Mouse (Mus musculus): ENCODE results near the gene Ctnnd2. TPM values are rescaled to one million over a fixed set of nuclear protein-coding genes. Genes with fewer than 3 reads are reported as not detected.

The Ctnnd2 gene
- polyA plus RNA-seq, 1 experiment from 2014 or later: 3.3 TPM

GRCm38 (mm10) chr15:30740728-30741127, 568.3 kb downstream of the Ctnnd2 start:
- Histone ChIP-seq H3K4me2 (no peak overlapping the region), H3K36me3 (no peaks in the 10 kb centered on the region), H3K4me1 (replicated peaks) (no peaks in the 10 kb centered on the region), H3K9me3 (no peaks in the 10 kb centered on the region), H3K27ac (no peak overlapping the region), H3K4me3 (replicated peaks) (no peak overlapping the region), H3K27me3 (no peaks in the 10 kb centered on the region), H3K9ac (replicated peaks) (no peak overlapping the region)
- 0 out of 2 replicates have a peak, but pooled peaks have one; percentile 42 for ATAC-seq (ENCODE audit: insufficient number of reproducible peaks, insufficient read depth, low FRiP score, low TSS enrichment, low read depth)
- WGBS: 13% methylated on average over 6 of the region's 6 CpGs

DNA sequence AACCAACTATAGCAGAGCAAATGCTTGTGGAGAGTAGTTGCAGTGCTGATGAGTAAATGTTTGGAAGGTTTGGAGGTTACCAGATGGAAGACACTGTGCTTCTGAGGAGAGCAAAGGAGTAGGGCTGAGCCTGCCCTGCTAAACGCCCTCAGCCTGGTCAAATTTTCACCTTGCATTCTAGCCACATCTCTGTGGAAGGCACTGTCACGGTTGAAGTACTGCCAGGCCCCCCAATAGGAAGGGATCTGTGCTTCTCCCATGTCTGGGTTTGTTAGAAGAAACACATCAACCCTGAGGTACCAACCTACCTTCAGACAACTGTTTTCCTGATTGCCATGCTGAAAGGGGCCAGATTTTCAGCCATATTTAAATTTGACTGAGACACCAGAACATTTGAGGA, 585.6 kb downstream of the Ctnnd2 start:
- Histone ChIP-seq H3K36me3 (no peaks in the 10 kb centered on the region), H3K9me3 (no peaks in the 10 kb centered on the region), H3K9ac (replicated peaks) (no peak overlapping the region), H3K27ac (no peak overlapping the region), H3K4me1 (replicated peaks) (no peaks in the 10 kb centered on the region), H3K4me2 (no peak overlapping the region), H3K4me3 (replicated peaks) (no peak overlapping the region), H3K27me3 (no peaks in the 10 kb centered on the region)
- no peak for ATAC-seq (ENCODE audit: insufficient number of reproducible peaks, insufficient read depth, low FRiP score, low TSS enrichment, low read depth)
- 73% methylated on average over 2 of the region's 2 CpGs for WGBS

DNA sequence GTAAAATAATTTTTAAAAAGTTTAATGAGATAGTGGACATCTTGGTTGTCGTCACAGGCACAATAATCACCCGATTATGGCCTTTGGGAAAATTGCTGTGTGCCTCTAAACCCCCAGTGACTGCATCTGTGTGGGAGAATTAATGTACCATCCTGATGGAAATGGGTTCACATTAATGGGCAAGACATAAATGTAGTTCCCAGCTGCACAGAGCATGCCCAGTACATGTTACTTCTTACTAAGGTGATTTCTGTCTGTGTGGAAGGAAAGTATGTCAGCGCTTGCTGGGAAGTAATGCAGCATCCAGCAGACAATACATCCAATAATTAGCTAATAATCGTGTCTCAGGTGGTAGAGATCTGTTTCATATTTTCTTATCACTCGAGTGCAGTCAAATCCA, 589.8 kb downstream of the Ctnnd2 start:
- Histone ChIP-seq H3K9me3 (no peaks in the 10 kb centered on the region), H3K36me3 (no peaks in the 10 kb centered on the region), H3K4me1 (replicated peaks) (no peaks in the 10 kb centered on the region), H3K9ac (replicated peaks) (no peak overlapping the region), H3K27me3 (no peaks in the 10 kb centered on the region), H3K4me2 (no peak overlapping the region), H3K4me3 (replicated peaks) (no peak overlapping the region), H3K27ac (no peak overlapping the region)
- ATAC-seq (ENCODE audit: insufficient number of reproducible peaks, insufficient read depth, low FRiP score, low TSS enrichment, low read depth): no peak
- 78% methylated on average over 5 of the region's 5 CpGs for WGBS

DNA sequence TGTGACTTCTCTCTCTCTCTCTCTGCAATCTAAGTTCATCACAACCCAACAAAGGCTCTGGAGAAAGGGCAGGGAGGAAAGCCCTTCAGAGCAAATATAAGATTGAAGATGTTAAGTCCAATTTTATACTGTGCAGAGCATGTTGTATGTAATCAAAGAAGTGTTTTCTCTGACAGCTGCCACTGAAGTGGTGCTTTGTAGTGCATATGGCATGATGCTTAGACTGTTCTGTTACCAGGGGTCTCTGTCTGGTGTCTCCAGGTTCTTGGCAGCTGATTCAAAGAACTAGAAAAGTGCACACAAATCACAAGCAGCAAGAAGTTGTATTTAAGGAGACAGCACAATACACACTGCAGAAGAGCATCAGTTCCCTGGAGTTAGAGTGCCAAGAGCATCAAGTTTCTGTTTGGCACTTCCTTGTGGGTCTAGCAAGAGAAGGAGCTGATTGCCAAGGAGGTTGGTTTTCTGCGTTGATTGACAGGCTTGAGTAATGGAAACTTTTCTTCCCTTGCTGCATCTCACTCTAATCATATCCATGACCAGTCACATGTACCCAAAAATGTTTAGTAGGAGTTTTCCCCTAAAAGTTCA, 590.4 kb downstream of the Ctnnd2 start:
- Histone ChIP-seq H3K9ac (replicated peaks) (no peak overlapping the region), H3K4me3 (replicated peaks) (no peak overlapping the region), H3K27ac (no peak overlapping the region), H3K27me3 (no peaks in the 10 kb centered on the region), H3K4me2 (no peak overlapping the region), H3K4me1 (replicated peaks) (no peaks in the 10 kb centered on the region), H3K9me3 (no peaks in the 10 kb centered on the region), H3K36me3 (no peaks in the 10 kb centered on the region)
- ATAC-seq (ENCODE audit: insufficient number of reproducible peaks, insufficient read depth, low FRiP score, low TSS enrichment, low read depth): no peak
- 93% methylated on average over 1 of the region's 1 CpGs for WGBS

- H3K4me1 ChIP-seq (replicated peaks): no peaks in the 10 kb centered on the region
- H3K27ac ChIP-seq: no peak overlapping the region
- no peak overlapping the region for H3K4me3 ChIP-seq (replicated peaks)
- no peaks in the 10 kb centered on the region for H3K9me3 ChIP-seq
- H3K27me3 ChIP-seq: no peaks in the 10 kb centered on the region
- no peak for ATAC-seq (ENCODE audit: insufficient number of reproducible peaks, insufficient read depth, low FRiP score, low TSS enrichment, low read depth)
- H3K4me2 ChIP-seq: no peak overlapping the region
- WGBS: 91% methylated on average over 7 of the region's 7 CpGs
- H3K9ac ChIP-seq (replicated peaks): no peak overlapping the region
- no peaks in the 10 kb centered on the region for H3K36me3 ChIP-seq
These were observed 604.5 kb downstream of the Ctnnd2 start for GRCm38 (mm10) chr15:30776931-30777330.

DNA sequence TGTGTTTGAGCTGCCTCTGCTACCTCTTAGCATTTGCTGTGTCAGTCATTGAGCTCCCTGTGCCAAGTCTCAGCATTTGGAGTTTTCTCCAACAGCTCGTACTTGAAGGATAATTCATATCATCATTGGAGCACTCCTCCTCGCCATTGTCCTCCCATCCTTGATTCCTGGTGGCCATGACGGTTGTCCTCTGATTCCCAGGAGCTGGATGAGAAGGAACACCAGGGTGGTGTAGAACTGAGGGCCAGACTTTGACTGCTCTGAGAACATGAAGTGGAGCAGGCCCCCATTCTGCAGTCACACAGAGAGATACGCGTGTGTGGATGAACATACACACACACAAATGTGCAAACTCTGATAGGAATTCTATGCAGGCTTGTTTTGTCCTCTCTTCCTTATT, 605.4 kb downstream of the Ctnnd2 start:
- no peak overlapping the region for H3K4me2 ChIP-seq
- H3K27me3 ChIP-seq: no peaks in the 10 kb centered on the region
- 87% methylated on average over 5 of the region's 5 CpGs for WGBS
- H3K36me3 ChIP-seq: no peaks in the 10 kb centered on the region
- no peak for ATAC-seq (ENCODE audit: insufficient number of reproducible peaks, insufficient read depth, low FRiP score, low TSS enrichment, low read depth)
- no peak overlapping the region for H3K9ac ChIP-seq (replicated peaks)
- H3K4me1 ChIP-seq (replicated peaks): no peaks in the 10 kb centered on the region
- H3K9me3 ChIP-seq: no peaks in the 10 kb centered on the region
- H3K27ac ChIP-seq: no peak overlapping the region
- no peak overlapping the region for H3K4me3 ChIP-seq (replicated peaks)

DNA sequence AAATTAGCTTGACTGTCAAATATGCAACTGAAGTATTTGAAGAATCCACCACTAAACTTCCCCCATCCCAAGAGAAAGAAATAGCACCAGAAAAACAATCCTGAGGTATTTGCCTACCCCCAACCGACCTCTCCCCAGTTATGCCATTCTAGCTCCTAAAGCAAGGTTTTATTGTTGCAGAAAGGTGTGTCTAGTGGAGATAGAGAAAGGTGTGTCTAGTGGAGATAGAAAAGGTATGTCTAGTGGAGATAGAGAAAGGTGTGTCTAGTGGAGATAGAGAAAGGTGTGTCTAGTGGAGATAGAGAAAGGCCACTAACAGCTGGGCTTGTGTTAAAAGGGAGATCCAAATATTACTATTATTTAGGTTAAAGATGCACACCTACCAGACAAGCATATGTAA, 607.5 kb downstream of the Ctnnd2 start:
- Histone ChIP-seq H3K4me2 (no peak overlapping the region), H3K27me3 (no peaks in the 10 kb centered on the region), H3K4me3 (replicated peaks) (no peak overlapping the region), H3K9me3 (no peaks in the 10 kb centered on the region), H3K9ac (replicated peaks) (no peak overlapping the region), H3K36me3 (no peaks in the 10 kb centered on the region), H3K27ac (no peak overlapping the region), H3K4me1 (replicated peaks) (no peaks in the 10 kb centered on the region)
- 82% methylated on average over 1 of the region's 1 CpGs for WGBS
- ATAC-seq (ENCODE audit: insufficient number of reproducible peaks, insufficient read depth, low FRiP score, low TSS enrichment, low read depth): no peak

- Histone ChIP-seq H3K4me3 (replicated peaks) (no peak overlapping the region), H3K27me3 (no peaks in the 10 kb centered on the region), H3K4me2 (no peak overlapping the region), H3K9me3 (no peaks in the 10 kb centered on the region), H3K9ac (replicated peaks) (no peak overlapping the region), H3K36me3 (no peaks in the 10 kb centered on the region), H3K4me1 (replicated peaks) (no peaks in the 10 kb centered on the region), H3K27ac (no peak overlapping the region)
- no peak for ATAC-seq (ENCODE audit: insufficient number of reproducible peaks, insufficient read depth, low FRiP score, low TSS enrichment, low read depth)
These were observed 608.6 kb downstream of the Ctnnd2 start for GRCm38 (mm10) chr15:30780977-30781376.

DNA sequence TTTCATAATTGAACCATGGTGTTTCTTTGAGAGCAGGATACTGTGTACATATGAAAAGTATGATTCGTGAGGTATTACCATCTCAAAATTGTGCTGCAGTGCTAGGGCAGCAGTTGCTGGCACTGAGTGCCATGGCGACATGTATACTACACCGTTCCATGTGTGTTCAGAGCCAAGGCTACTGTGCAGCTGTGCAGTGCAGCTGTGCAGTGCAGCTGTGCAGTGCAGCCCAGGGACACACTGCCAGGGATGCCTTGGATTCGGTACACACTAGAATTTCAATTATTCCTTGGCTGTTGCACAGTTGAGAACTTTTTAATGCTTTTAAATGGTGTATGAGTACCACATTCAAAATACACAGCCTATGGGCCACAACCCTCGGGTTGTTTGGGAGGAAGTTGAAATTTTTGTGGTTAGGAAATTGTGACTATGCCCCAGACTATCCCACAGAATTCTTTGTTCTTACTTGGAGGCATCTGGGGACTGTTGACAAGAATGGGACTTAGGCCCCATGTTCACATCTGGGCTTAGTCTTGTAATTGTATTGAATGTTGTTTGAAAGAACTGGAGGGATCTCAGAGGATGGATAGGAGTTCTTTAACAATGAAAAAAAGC, 613.4 kb downstream of the Ctnnd2 start:
- H3K27ac ChIP-seq: no peak overlapping the region
- H3K4me1 ChIP-seq (replicated peaks): no peaks in the 10 kb centered on the region
- no peak overlapping the region for H3K9ac ChIP-seq (replicated peaks)
- no peaks in the 10 kb centered on the region for H3K36me3 ChIP-seq
- WGBS: 86% methylated on average over 5 of the region's 5 CpGs
- H3K9me3 ChIP-seq: no peaks in the 10 kb centered on the region
- H3K4me2 ChIP-seq: no peak overlapping the region
- no peak for ATAC-seq (ENCODE audit: insufficient number of reproducible peaks, insufficient read depth, low FRiP score, low TSS enrichment, low read depth)
- H3K27me3 ChIP-seq: no peaks in the 10 kb centered on the region
- H3K4me3 ChIP-seq (replicated peaks): no peak overlapping the region

GRCm38 (mm10) chr15:30793260-30793659, 620.9 kb downstream of the Ctnnd2 start:
- Histone ChIP-seq H3K27ac (no peak overlapping the region), H3K36me3 (no peaks in the 10 kb centered on the region), H3K4me1 (replicated peaks) (no peaks in the 10 kb centered on the region), H3K27me3 (no peaks in the 10 kb centered on the region), H3K9ac (replicated peaks) (no peak overlapping the region), H3K9me3 (no peaks in the 10 kb centered on the region), H3K4me3 (replicated peaks) (no peak overlapping the region), H3K4me2 (no peak overlapping the region)
- no peak for ATAC-seq (ENCODE audit: insufficient number of reproducible peaks, insufficient read depth, low FRiP score, low TSS enrichment, low read depth)
- whole genome bisulfite sequencing: 98% methylated on average over 3 of the region's 3 CpGs

GRCm38 (mm10) chr15:30795723-30796122, 623.3 kb downstream of the Ctnnd2 start:
- 92% methylated on average over 3 of the region's 3 CpGs for WGBS
- H3K27ac ChIP-seq: no peak overlapping the region
- H3K9me3 ChIP-seq: no peaks in the 10 kb centered on the region
- H3K4me1 ChIP-seq (replicated peaks): no peaks in the 10 kb centered on the region
- ATAC-seq (ENCODE audit: insufficient number of reproducible peaks, insufficient read depth, low FRiP score, low TSS enrichment, low read depth): no peak
- no peaks in the 10 kb centered on the region for H3K36me3 ChIP-seq
- no peak overlapping the region for H3K4me3 ChIP-seq (replicated peaks)
- H3K27me3 ChIP-seq: no peaks in the 10 kb centered on the region
- no peak overlapping the region for H3K4me2 ChIP-seq
- no peak overlapping the region for H3K9ac ChIP-seq (replicated peaks)
